Mouse (Mus musculus) urinary bladder, postnatal 25 days (tissue): ENCODE measurements around the gene Abhd18.

Experiments used
- DNase-seq: peaks from one replicate; pipeline ENCODE4 v3.0.0; 2022; ENCODE audit warnings: low spot score

Gene Abhd18

DNA sequence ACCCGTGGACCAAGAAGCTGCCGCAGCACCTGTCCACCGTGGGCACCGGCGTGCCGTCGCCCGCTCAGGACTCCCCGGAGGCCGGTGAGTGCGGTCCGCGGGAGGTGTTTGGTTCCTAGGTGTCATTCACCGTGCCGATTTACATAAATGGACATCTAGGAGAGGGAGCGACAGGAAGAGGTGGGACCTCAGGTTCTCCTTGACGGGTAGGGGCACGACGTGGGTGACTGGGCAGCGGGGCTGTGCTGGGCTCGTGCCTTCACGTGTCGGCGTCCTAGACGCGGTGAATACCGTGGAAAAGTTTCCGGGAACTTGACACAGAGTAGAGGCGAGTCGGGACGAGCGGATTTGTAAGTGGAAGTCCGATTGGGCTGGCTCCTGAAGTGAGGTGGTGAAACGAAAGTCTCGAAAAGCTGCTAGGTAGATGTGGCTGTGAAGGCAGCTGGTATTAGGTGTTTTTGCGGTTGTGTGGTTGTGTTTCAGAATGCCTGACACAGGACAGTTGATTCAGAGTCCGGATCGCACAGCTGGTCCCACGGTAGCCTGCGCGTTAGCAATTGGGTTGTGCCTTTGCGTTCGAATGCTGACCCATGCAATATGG lies 103.9 kb downstream of the Abhd18 start:
- peak; percentile 40 for DNase-seq

DNA sequence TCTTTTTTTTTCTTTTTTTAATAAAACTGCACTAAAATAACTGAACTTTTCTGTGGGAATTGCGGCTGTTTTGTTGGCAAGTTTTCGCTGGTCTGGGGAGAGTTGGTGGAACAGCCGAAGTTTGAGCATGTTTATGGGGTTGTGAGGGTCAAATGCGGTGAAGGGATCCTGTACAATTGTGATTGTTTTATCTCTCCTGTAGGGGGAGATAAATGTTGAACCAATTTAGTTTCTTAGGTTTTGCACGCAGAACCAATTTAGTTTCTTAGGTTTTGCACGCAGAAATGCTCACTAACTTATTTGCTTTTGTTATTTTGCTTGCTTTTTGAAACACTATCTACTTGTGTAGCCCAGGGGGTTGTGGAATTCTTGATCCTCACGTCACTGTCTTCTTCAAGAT lies 104.6 kb downstream of the Abhd18 start:
- DNase-seq, result peak; percentile 8

DNA sequence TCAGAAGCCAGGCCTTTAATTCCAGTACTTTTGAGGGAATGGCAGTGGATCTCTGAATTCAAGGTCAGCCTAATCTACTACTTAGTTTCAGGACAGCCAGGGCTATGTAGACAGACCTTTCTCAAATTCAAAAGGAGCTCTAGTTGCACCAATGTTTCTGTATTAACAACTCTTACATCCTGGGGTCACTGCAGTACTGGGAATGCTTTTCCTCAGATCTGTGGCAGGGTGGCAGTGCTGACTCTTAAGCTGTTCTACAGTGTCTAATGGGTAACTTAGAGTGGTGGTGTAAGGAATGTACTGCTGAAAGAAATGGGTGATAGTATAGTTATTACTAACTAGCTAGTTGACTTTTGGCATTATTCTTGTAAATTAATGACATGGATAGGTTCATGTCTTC lies 105.8 kb downstream of the Abhd18 start:
- no peak for DNase-seq

DNA sequence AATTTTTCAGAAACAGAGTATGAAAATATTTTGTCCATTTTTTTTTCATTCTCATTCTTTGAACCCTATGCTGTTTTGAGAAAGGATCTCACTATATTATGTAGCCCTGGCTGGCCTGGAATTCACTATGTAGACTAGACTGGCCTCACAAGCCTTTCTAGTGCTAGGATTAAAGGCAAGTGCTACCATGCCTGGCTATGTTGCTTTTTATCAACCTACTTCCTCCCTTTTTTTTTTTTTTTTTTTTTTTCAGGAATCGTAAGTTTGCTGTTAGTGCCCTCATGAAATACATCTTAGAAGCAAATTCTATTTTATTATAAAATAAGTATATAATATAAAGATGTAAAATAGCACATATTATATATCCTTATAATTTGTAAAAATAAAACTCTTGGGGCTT lies 108.0 kb downstream of the Abhd18 start:
- DNase-seq, result no peak

DNA sequence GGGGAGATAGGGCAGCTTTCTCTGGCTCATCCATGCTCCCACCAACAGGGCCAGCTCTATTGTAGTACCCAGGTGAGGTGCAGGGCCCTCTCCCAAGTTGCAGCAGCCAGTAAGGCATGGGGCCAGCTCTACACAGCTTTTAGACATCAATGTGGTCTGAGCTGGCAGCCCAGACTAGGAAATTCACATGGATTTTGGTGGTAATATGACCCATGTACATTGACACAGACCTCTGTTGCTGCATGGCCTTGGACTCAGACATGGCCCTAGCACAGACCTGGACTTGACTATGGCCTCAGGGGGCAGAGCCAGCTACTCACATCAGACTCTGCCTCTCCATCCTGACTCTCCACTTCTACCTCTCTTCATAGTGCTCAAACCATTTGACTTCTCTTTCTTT lies 112.1 kb downstream of the Abhd18 start:
- no peak for DNase-seq

DNA sequence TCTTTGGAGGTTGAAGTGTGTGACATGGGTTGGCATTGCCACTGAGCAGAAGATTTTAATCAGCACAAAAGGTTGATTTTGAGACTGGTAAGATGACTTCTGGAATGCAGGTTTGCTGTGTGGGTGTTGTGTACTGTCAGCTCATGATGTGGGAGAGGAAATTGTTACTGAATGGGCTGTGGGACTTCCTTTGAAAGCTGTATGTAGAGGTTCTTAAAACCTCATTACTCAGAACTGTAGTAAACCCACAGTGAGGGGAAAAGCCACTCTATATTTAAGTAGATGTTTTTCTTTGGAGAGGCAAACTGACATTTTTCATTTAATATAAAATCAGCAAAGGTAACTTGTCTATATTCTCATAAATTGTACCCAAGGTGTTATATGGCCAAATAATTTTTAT lies 134.0 kb downstream of the Abhd18 start:
- DNase-seq, result no peak

DNA sequence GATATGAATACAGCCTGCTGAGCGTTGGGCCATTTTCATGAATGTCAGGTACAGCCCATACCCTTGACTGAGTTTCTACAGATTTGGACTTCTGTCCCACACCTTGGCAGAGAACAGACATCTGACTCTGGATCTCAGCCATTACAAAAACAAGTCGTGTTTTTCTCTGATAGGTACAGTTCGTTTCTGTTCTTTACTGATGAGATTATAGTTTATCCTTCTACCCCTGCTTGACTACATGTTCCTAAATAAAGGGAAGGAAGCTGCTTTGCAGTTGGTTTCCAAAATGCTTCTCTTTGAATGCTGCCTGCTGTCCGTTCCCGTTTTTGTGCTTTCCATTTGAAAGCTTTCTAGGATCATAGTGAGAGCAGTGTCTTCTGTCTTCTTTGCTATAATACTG lies 140.8 kb downstream of the Abhd18 start:
- no peak for DNase-seq
